Mouse (Mus musculus) heart, postnatal 0 days (tissue): ENCODE results near the gene Rad54l2. TPM values are rescaled to one million over a fixed set of nuclear protein-coding genes. Genes with fewer than 3 reads are reported as not detected.

ENCODE experiments used
- ATAC-seq: fragments of 200-750 bp; cut with Nextera tagmentation; 2 replicates; pipeline ENCODE4 v1.8.0; 2017; ENCODE audit warnings: low read depth, moderate number of reproducible peaks, moderate library complexity; ENCODE audit not compliant: insufficient read depth
- DNase-seq: peaks from one replicate; pipeline ENCODE4 v3.0.0-alpha.2; 2016; ENCODE audit warnings: low spot score
- H3K27ac ChIP-seq: fragments of 300-500 bp; sonication (generic); 2 replicates; pipeline ENCODE4 v1.5.1; 2014; ENCODE audit warnings: low read depth, mild to moderate bottlenecking
- H3K27me3 ChIP-seq: fragments of 300-500 bp; sonication (generic); 2 replicates; pipeline ENCODE4 v1.6.1; 2014; ENCODE audit warnings: low read length, mixed read lengths; ENCODE audit not compliant: control insufficient read depth, insufficient read depth
- H3K36me3 ChIP-seq: fragments of 300-500 bp; sonication (generic); replicated peaks from 2 replicates; pipeline ENCODE4 v1.6.1; 2014; ENCODE audit warnings: low read length, mixed read lengths; ENCODE audit not compliant: control insufficient read depth, insufficient read depth
- H3K4me1 ChIP-seq: fragments of 300-500 bp; sonication (generic); 2 replicates; pipeline ENCODE4 v1.6.1; 2014; ENCODE audit warnings: antibody characterized with exemption; ENCODE audit not compliant: control insufficient read depth, insufficient read depth
- H3K4me2 ChIP-seq: fragments of 300-500 bp; sonication (generic); 2 replicates; pipeline ENCODE4 v1.6.1; 2014; ENCODE audit warnings: low read depth, mild to moderate bottlenecking, low read length, moderate library complexity
- H3K4me3 ChIP-seq: fragments of 300-500 bp; sonication (generic); 2 replicates; pipeline ENCODE4 v1.5.1; 2014; ENCODE audit warnings: low read depth, low read length
- H3K9ac ChIP-seq: fragments of 300-500 bp; sonication (generic); replicated peaks from 2 replicates; pipeline ENCODE4 v1.6.1; 2014; ENCODE audit warnings: low read depth, low read length, mixed read lengths
- H3K9me3 ChIP-seq: fragments of 300-500 bp; sonication (generic); replicated peaks from 2 replicates; pipeline ENCODE4 v1.6.1; 2016; ENCODE audit warnings: low read length; ENCODE audit not compliant: control insufficient read depth
- CTCF ChIP-seq: IDR thresholded peaks from 2 replicates; pipeline ENCODE4 v1.5.1; 2016; ENCODE audit warnings: antibody characterized with exemption, control low read depth, low read depth
- EP300 ChIP-seq: IDR thresholded peaks from 2 replicates; pipeline ENCODE4 v1.6.1; 2016; ENCODE audit warnings: antibody characterized with exemption, low read depth
- WGBS: fragments of 180-500 bp; shearing (Covaris S2); extraction: QIAGEN DNeasy Blood & Tissue Kit; methylation state at CpG from one replicate; pipeline ENCODE4 v1.1.7; 2014; 5-methylcytosine and 5-hydroxymethylcytosine counted together
- polyA plus RNA-seq: library from polyadenylated mRNA; unstranded; fragments of >200 nt; fragmentation: Nextera tagmentation; extraction: Ambion mirVana; gene quantifications from 2 replicates; pipeline ENCODE4 v1.2.1, GENCODE M21; 2015
- total RNA-seq: library from RNA; depleted of rRNA; stranded (reverse); fragments of >200 nt; gene quantifications from 2 replicates; pipeline ENCODE4 v1.2.3, GENCODE M21; 2014; ENCODE audit warnings: low replicate concordance

Rad54l2 gene
- total and polyA plus RNA-seq, 2 experiments from 2014 or later = 1.9 to 10.8 TPM

GRCm38 (mm10) chr9:106771770-106772169 lies 17.2 kb downstream of the Rad54l2 start:
- Histone ChIP-seq H3K36me3 (no peaks in the 10 kb centered on the region), H3K9ac (no peak overlapping the region), H3K4me1 (no peaks in the 10 kb centered on the region), H3K27me3 (no peaks in the 10 kb centered on the region), H3K27ac (no peak overlapping the region), H3K9me3 (no peaks in the 10 kb centered on the region), H3K4me3 (no peak overlapping the region), H3K4me2 (no peak overlapping the region)
- DNase-seq = no peak
- no peak for ATAC-seq
- TF ChIP-seq EP300 = no peak
- TF ChIP-seq CTCF = no peak
- WGBS = 91% methylated on average over 2 of the region's 2 CpGs

GRCm38 (mm10) chr9:106770216-106770615 lies 18.8 kb downstream of the Rad54l2 start:
- H3K27me3 ChIP-seq = no peaks in the 10 kb centered on the region
- H3K9me3 ChIP-seq = no peaks in the 10 kb centered on the region
- H3K36me3 ChIP-seq = no peaks in the 10 kb centered on the region
- H3K4me2 ChIP-seq = no peak overlapping the region
- DNase-seq (no peak), ATAC-seq (no peak)
- H3K4me3 ChIP-seq = no peak overlapping the region
- WGBS = 52% methylated on average over 3 of the region's 3 CpGs
- no peaks in the 10 kb centered on the region for H3K4me1 ChIP-seq
- TF ChIP-seq CTCF = no peak
- no peak for TF ChIP-seq EP300
- no peak overlapping the region for H3K9ac ChIP-seq
- H3K27ac ChIP-seq = no peak overlapping the region

GRCm38 (mm10) chr9:106769781-106770180 lies 19.2 kb downstream of the Rad54l2 start:
- no peak overlapping the region for H3K4me3 ChIP-seq
- no peaks in the 10 kb centered on the region for H3K9me3 ChIP-seq
- no peak for DNase-seq
- H3K36me3 ChIP-seq = no peaks in the 10 kb centered on the region
- H3K27me3 ChIP-seq = no peaks in the 10 kb centered on the region
- WGBS = 89% methylated on average over 5 of the region's 5 CpGs
- TF ChIP-seq EP300 (no peak), CTCF (no peak)
- ATAC-seq = no peak
- no peak overlapping the region for H3K27ac ChIP-seq
- H3K4me1 ChIP-seq = no peaks in the 10 kb centered on the region
- no peak overlapping the region for H3K4me2 ChIP-seq
- no peak overlapping the region for H3K9ac ChIP-seq

GRCm38 (mm10) chr9:106756421-106756820 lies 32.6 kb downstream of the Rad54l2 start:
- DNase-seq (no peak), ATAC-seq (no peak)
- Histone ChIP-seq H3K4me1 (no peaks in the 10 kb centered on the region), H3K27me3 (no peaks in the 10 kb centered on the region), H3K4me3 (no peak overlapping the region), H3K9ac (no peak overlapping the region), H3K4me2 (no peak overlapping the region), H3K36me3 (0 out of 2 replicates have a peak, but pooled peaks cover 6% of the 10 kb centered on the region), H3K9me3 (no peaks in the 10 kb centered on the region), H3K27ac (no peak overlapping the region)
- WGBS = 92% methylated on average over 9 of the region's 9 CpGs
- TF ChIP-seq CTCF (no peak), EP300 (no peak)

GRCm38 (mm10) chr9:106755776-106756175 lies 33.2 kb downstream of the Rad54l2 start:
- 94% methylated on average over 4 of the region's 4 CpGs for WGBS
- no peaks in the 10 kb centered on the region for H3K27me3 ChIP-seq
- H3K9me3 ChIP-seq = no peaks in the 10 kb centered on the region
- no peak for DNase-seq
- H3K4me1 ChIP-seq = no peaks in the 10 kb centered on the region
- no peak overlapping the region for H3K4me3 ChIP-seq
- 0 out of 2 replicates have a peak, but pooled peaks cover 6% of the 10 kb centered on the region for H3K36me3 ChIP-seq
- no peak overlapping the region for H3K27ac ChIP-seq
- ATAC-seq = no peak
- no peak for TF ChIP-seq CTCF
- no peak for TF ChIP-seq EP300
- no peak overlapping the region for H3K4me2 ChIP-seq
- H3K9ac ChIP-seq = no peak overlapping the region

- DNase-seq (no peak), ATAC-seq (no peak)
- no peak overlapping the region for H3K4me3 ChIP-seq
- no peaks in the 10 kb centered on the region for H3K27me3 ChIP-seq
- H3K9ac ChIP-seq = no peak overlapping the region
- H3K9me3 ChIP-seq = no peaks in the 10 kb centered on the region
- WGBS = 42% methylated on average over 2 of the region's 2 CpGs
- H3K36me3 ChIP-seq = 0 out of 2 replicates have a peak, but pooled peaks cover 6% of the 10 kb centered on the region
- no peak for TF ChIP-seq EP300
- TF ChIP-seq CTCF = no peak
- H3K27ac ChIP-seq = no peak overlapping the region
- no peaks in the 10 kb centered on the region for H3K4me1 ChIP-seq
- no peak overlapping the region for H3K4me2 ChIP-seq
These were observed 34.7 kb downstream of the Rad54l2 start for GRCm38 (mm10) chr9:106754311-106754710.
